Mouse (Mus musculus) lung, adult 2 months (tissue): ENCODE results near the gene Tnr.

Experiments
- CTCF ChIP-seq: fragments of 200-500 bp; IDR thresholded peaks from 2 replicates; pipeline ENCODE4 v1.5.1; 2011; ENCODE audit warnings: mild to moderate bottlenecking, low read length, control low read depth; ENCODE audit not compliant: insufficient read depth
- POLR2A ChIP-seq: fragments of 200-500 bp; IDR thresholded peaks from 2 replicates; pipeline ENCODE4 v1.6.1; 2011; ENCODE audit warnings: low read depth, mild to moderate bottlenecking, control low read depth, low read length, borderline replicate concordance; ENCODE audit errors: extremely low read depth

DNA sequence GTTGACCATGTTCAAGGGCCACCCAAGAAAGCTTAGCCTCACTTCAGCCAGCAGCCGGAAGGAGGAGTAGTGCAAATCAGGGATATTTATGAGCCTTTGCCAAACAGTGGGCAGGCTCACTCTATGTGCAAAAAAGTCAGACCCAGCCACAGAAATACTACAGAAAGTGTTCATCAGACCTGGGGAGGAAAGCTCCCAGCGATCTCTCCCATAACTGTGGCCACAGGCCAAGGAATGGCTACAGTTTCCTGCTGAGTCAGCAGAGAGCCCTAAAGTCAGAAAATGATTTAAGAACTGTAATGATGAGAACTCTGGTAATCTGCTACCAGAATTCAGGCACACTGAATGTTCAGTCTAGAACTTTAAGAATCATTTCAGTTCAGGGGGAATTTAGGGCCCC, 221.7 kb downstream of the Tnr start:
- no peak for TF ChIP-seq CTCF
- no peak for TF ChIP-seq POLR2A
